Mouse (Mus musculus) neutrophil, adult 83 days (primary cell): ENCODE measurements around the gene Letmd1. TPM values are rescaled to one million over a fixed set of nuclear protein-coding genes. Genes with fewer than 3 reads are reported as not detected.

Experiments used
- total RNA-seq, 2 experiments: library from RNA; stranded (reverse); gene quantifications; one replicate each; pipeline ENCODE4 v1.2.4; 2023

Gene Letmd1
- total RNA-seq, result 10 to 100 TPM; 10.4 to 10.6 TPM

GRCm38 (mm10) chr15:100468295-100469188, at the start of gene Letmd1:
TSS of gene Letmd1 (plus strand) at chr15:100469023.

DNA sequence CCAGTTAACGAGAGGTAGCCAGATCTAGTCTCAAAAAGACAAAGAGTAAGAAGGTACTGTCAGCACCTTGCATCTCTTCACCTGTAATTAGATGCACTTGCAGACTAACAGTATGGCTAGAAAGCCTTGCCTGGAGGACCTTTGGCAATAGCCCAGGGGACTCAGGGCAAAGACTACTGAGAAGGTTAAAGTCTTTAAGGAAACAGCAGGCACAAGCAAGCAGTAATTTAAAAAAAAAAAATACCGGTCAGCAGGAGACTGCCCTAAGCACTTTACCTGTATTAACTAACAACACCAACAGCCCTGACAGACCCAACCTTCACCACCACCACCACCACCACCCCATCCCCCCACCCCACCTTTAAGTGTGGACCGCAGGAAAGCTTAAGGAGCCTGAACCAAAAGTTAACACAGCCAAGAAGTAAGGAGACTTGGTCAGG, 47.0 kb upstream of the Letmd1 start, which contains the start of gene Gm5475:
Gm5475 (plus strand) TSS at position 390 of the 440 bp plus-strand sequence.

GRCm38 (mm10) chr15:100424396-100425122, 44.3 kb upstream of the Letmd1 start, which contains the start of gene Slc11a2:
TSS of gene Slc11a2 (minus strand) at chr15:100425072.

GRCm38 (mm10) chr15:100495102-100495501, 26.3 kb downstream of the Letmd1 start, which contains the start of gene Csrnp2:
TSS of gene Csrnp2 (minus strand) at chr15:100495488.

Other genes with a start within 250 kb of the Letmd1 start
- gene Atf1, start 241.2 kb upstream of the Letmd1 start, total RNA-seq, result 10 to 100 TPM; 86.7 to 97.7 TPM
- gene Tmprss12, start 188.2 kb upstream of the Letmd1 start, total RNA-seq, result not detected
- 10 to 100 TPM; 28.7 to 36.9 TPM for gene Mettl7a1, start 164.9 kb upstream of the Letmd1 start, total RNA-seq
- gene Mettl7a3, start 134.1 kb upstream of the Letmd1 start, total RNA-seq, result under 1 TPM in 1 of 2 experiments, not detected in 1; 0.73 TPM
- under 1 TPM in 1 of 2 experiments, not detected in 1; 0.72 TPM for gene Methig1, start 115.9 kb upstream of the Letmd1 start, total RNA-seq
- 1 to 10 TPM in 1 of 2 experiments, under 1 TPM in 1; 0.92 to 1.1 TPM for gene Mettl7a2, start 115.8 kb upstream of the Letmd1 start, total RNA-seq
- not detected for gene Higd1c, start 104.5 kb upstream of the Letmd1 start, total RNA-seq
- gene Gm5475, start 46.9 kb upstream of the Letmd1 start, total RNA-seq, result not detected
- 10 to 100 TPM; 17.3 to 22.6 TPM for gene Slc11a2, start 44.0 kb upstream of the Letmd1 start, total RNA-seq
- gene Csrnp2, start 26.5 kb downstream of the Letmd1 start, total RNA-seq, result 1 to 10 TPM; 1.1 to 1.3 TPM
- gene Tfcp2, start 83.0 kb downstream of the Letmd1 start, total RNA-seq, result 1 to 10 TPM; 3.7 to 4.6 TPM
- 1 to 10 TPM; 1.3 to 1.6 TPM for gene Pou6f1, start 131.0 kb downstream of the Letmd1 start, total RNA-seq
- 100 to 1,000 TPM; 411 to 444 TPM for gene Dazap2, start 146.3 kb downstream of the Letmd1 start, total RNA-seq
- gene Smagp, start 167.9 kb downstream of the Letmd1 start, total RNA-seq, result 1 to 10 TPM; 2.5 to 3.4 TPM
- gene Bin2, start 200.5 kb downstream of the Letmd1 start, total RNA-seq, result 100 to 1,000 TPM; 235 to 265 TPM
- 1 to 10 TPM; 2.7 to 6.7 TPM for gene Cela1, start 218.9 kb downstream of the Letmd1 start, total RNA-seq